Mouse (Mus musculus): ENCODE results near the gene Tekt1. TPM values are rescaled to one million over a fixed set of nuclear protein-coding genes. Genes with fewer than 3 reads are reported as not detected.

Gene Tekt1
- 5.1 and 5.3 TPM in 2 replicates for polyA plus RNA-seq (2016; fragmentation: Nextera tagmentation; extraction: Ambion mirVana)

GRCm38 (mm10) chr11:72362347-72362741 lies at the start of gene Tekt1:
Gene Tekt1 (minus strand): TSS chr11:72362442.
- Histone ChIP-seq H3K4me1 (peaks cover 15% of the 10 kb centered on the region), H3K4me3 (peak within 1 kb of the TSS; percentile 59), H3K27me3 (ENCODE audit: poor library complexity, severe bottlenecking) (peaks cover 17% of the 10 kb centered on the region), H3K36me3 (replicated peaks) (no peaks in the 10 kb centered on the region), H3K27ac (peak within 1 kb of the TSS; percentile 90), H3K9me3 (no peaks in the 10 kb centered on the region)
- no peak for DNase-seq (ENCODE audit: extremely low spot score, low spot score)
- WGBS: 41% methylated on average over 10 of the region's 10 CpGs

DNA sequence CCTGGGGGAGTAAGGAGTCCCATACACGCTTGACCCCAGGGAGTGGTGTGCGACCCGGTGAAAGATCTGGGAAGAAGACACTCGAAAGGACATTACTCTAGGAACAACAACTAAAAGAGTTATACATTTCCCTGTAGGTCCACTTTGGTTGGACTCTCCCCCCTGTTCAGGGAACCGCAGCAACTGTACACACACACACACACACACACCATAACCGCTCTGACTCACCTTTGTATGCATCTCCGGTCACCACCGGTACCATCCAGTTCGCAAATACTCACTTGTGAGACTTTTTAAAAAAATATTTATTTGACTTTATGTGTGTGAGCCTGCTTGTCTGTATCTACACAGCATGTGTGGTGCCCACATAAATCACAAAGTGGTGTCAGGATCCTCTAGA lies 49.7 kb upstream of the Tekt1 start:
- WGBS: 33% methylated on average over 9 of the region's 9 CpGs
- Histone ChIP-seq H3K4me1 (peaks cover 58% of the 10 kb centered on the region), H3K4me3 (peak overlapping the region; percentile 82), H3K9me3 (no peaks in the 10 kb centered on the region), H3K27me3 (ENCODE audit: poor library complexity, severe bottlenecking) (peaks cover 69% of the 10 kb centered on the region), H3K36me3 (replicated peaks) (no peaks in the 10 kb centered on the region), H3K27ac (peak overlapping the region; percentile 84; the same call in 1 of the 2 replicates)
- no peak for DNase-seq (ENCODE audit: extremely low spot score, low spot score)

GRCm38 (mm10) chr11:72411093-72411921 lies 49.1 kb upstream of the Tekt1 start, which contains the start of gene Smtnl2:
Gene Smtnl2 (minus strand): TSS chr11:72411713.
- H3K4me3 ChIP-seq: peak within 1 kb of the TSS; percentile 82
- H3K9me3 ChIP-seq: no peaks in the 10 kb centered on the region
- WGBS: under 1% methylated on average over 86 of the region's 86 CpGs
- H3K27ac ChIP-seq: peak within 1 kb of the TSS; percentile 84
- no peaks in the 10 kb centered on the region for H3K36me3 ChIP-seq (replicated peaks)
- H3K4me1 ChIP-seq: peaks cover 60% of the 10 kb centered on the region
- DNase-seq (ENCODE audit: extremely low spot score, low spot score): peak; percentile 85
- peaks cover 70% of the 10 kb centered on the region for H3K27me3 ChIP-seq (ENCODE audit: poor library complexity, severe bottlenecking)

GRCm38 (mm10) chr11:72410521-72411092 lies 48.4 kb upstream of the Tekt1 start:
- H3K27ac ChIP-seq: peak overlapping the region; percentile 84
- H3K4me3 ChIP-seq: peak overlapping the region; percentile 82
- H3K36me3 ChIP-seq (replicated peaks): no peaks in the 10 kb centered on the region
- WGBS: 1% methylated on average over 25 of the region's 25 CpGs
- no peaks in the 10 kb centered on the region for H3K9me3 ChIP-seq
- peak; percentile 39 for DNase-seq (ENCODE audit: extremely low spot score, low spot score)
- H3K27me3 ChIP-seq (ENCODE audit: poor library complexity, severe bottlenecking): peaks cover 70% of the 10 kb centered on the region
- H3K4me1 ChIP-seq: peaks cover 67% of the 10 kb centered on the region

DNA sequence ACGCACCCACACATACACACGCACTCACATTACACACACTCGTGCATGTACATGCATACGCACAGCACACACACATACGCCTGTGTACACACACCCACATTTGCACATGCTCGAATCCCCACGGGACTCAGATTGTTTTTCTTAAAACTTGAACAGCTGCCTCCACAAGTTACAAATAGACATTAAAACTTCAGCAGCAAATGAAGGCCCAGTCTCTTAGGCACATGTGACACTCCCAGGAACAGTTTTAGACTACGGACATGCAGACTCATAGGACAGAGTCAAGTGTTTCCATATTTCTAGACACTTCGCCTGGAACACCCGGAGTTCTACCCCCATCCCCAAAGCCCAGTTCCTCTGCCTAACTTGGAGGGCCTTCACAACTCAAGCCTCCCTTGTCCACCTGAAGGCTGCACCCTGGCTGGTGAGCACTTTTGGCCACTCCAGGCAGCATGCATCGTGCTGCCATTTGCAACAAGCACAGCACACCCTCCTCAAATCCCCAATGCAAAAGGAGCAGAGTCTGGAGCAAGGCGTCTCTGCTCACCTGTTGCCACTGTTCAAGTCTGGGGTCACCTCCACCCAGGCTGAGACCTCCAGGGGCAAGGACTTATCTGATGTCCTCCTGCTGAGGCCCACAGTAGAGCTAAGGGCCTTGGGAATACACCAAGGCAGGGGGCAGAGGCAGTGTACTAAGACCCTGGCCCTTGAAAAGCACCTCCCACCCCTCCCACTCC lies 47.6 kb upstream of the Tekt1 start:
- DNase-seq (ENCODE audit: extremely low spot score, low spot score): no peak
- H3K27ac ChIP-seq: peak overlapping the region; percentile 4; the same call in 1 of the 2 replicates
- H3K4me3 ChIP-seq: peak overlapping the region; percentile 82
- H3K27me3 ChIP-seq (ENCODE audit: poor library complexity, severe bottlenecking): peaks cover 70% of the 10 kb centered on the region
- H3K4me1 ChIP-seq: peaks cover 67% of the 10 kb centered on the region
- H3K9me3 ChIP-seq: no peaks in the 10 kb centered on the region
- WGBS: 73% methylated on average over 12 of the region's 12 CpGs
- no peaks in the 10 kb centered on the region for H3K36me3 ChIP-seq (replicated peaks)

DNA sequence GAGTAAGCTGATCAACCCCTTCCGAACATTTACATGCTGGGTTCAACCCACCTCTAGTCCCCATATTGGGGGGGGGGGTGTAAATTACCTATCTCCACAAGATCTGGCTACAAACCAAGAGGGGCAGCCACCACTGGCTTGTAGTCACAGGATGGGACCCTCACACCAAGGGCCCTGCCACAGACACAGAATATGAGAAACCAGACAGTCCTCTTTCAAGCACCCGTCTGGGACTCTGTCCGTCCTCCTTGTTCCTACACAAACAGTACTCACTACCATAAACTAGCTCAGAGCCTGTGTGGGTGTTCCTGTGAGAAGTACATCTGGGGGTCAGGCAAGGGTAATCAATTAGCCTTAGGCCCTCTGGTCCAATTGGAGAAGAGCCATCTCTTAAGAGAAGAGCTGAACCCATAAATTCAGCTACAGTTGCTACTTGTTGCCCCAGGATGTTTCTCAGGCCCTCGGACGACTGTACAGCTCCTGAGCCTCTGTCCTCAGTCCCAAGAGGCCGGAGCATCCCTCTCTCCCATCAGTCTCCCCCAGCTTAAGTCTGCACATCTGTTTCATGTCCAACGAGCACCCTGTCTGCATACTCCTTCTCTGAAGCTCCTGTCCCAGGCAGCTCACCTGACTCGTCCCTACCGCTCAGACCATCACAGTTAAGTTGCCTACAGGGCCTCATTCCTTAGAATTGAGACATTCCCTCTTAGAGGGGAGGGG lies 46.4 kb upstream of the Tekt1 start:
- H3K27ac ChIP-seq: no peak overlapping the region
- H3K9me3 ChIP-seq: no peaks in the 10 kb centered on the region
- WGBS: 59% methylated on average over 9 of the region's 9 CpGs
- H3K36me3 ChIP-seq (replicated peaks): no peaks in the 10 kb centered on the region
- no peak overlapping the region for H3K4me3 ChIP-seq
- H3K4me1 ChIP-seq: peaks cover 67% of the 10 kb centered on the region
- DNase-seq (ENCODE audit: extremely low spot score, low spot score): no peak
- peaks cover 59% of the 10 kb centered on the region for H3K27me3 ChIP-seq (ENCODE audit: poor library complexity, severe bottlenecking)

DNA sequence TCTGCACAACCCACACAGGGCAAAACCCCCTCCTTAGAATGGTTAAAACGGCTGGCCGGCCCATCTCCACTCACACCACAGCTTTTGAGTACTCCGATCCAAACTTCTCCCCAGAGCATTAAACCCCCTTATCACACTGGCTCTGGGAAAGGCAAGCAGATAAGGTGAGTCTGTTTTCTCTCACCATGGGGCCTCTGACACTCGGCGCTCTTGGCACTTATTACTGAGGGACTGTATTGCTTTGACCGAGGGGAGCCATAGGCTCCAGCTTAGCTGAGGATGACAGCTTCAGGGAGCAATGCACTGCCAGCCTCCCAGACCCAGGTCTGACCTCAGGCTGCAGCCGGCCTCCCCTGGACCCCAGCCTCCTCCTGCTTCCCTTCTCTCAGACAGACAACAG lies 45.3 kb upstream of the Tekt1 start:
- Histone ChIP-seq H3K27ac (no peak overlapping the region), H3K27me3 (ENCODE audit: poor library complexity, severe bottlenecking) (peaks cover 51% of the 10 kb centered on the region), H3K9me3 (no peaks in the 10 kb centered on the region), H3K36me3 (replicated peaks) (no peaks in the 10 kb centered on the region), H3K4me1 (peaks cover 65% of the 10 kb centered on the region), H3K4me3 (no peak overlapping the region)
- DNase-seq (ENCODE audit: extremely low spot score, low spot score): no peak
- WGBS: 24% methylated on average over 7 of the region's 7 CpGs

- 14% methylated on average over 3 of the region's 3 CpGs for WGBS
- Histone ChIP-seq H3K4me1 (peaks cover 67% of the 10 kb centered on the region), H3K27ac (no peak overlapping the region), H3K4me3 (no peak overlapping the region), H3K36me3 (replicated peaks) (no peaks in the 10 kb centered on the region), H3K9me3 (no peaks in the 10 kb centered on the region), H3K27me3 (ENCODE audit: poor library complexity, severe bottlenecking) (peaks cover 47% of the 10 kb centered on the region)
- no peak for DNase-seq (ENCODE audit: extremely low spot score, low spot score)
These were observed 44.8 kb upstream of the Tekt1 start for GRCm38 (mm10) chr11:72407081-72407480.

- H3K9me3 ChIP-seq: no peaks in the 10 kb centered on the region
- H3K4me1 ChIP-seq: peaks cover 67% of the 10 kb centered on the region
- 0 out of 2 replicates have a peak overlapping the region, but pooled peaks have one; percentile 11 for H3K27ac ChIP-seq
- peaks cover 43% of the 10 kb centered on the region for H3K27me3 ChIP-seq (ENCODE audit: poor library complexity, severe bottlenecking)
- H3K4me3 ChIP-seq: no peak overlapping the region
- no peaks in the 10 kb centered on the region for H3K36me3 ChIP-seq (replicated peaks)
- no peak for DNase-seq (ENCODE audit: extremely low spot score, low spot score)
- 55% methylated on average over 8 of the region's 8 CpGs for WGBS
These were observed 43.9 kb upstream of the Tekt1 start for GRCm38 (mm10) chr11:72406079-72406675.

GRCm38 (mm10) chr11:72405532-72405931 lies 43.3 kb upstream of the Tekt1 start:
- no peaks in the 10 kb centered on the region for H3K9me3 ChIP-seq
- H3K27me3 ChIP-seq (ENCODE audit: poor library complexity, severe bottlenecking): peaks cover 36% of the 10 kb centered on the region
- DNase-seq (ENCODE audit: extremely low spot score, low spot score): no peak
- 66% methylated on average over 4 of the region's 4 CpGs for WGBS
- peaks cover 65% of the 10 kb centered on the region for H3K4me1 ChIP-seq
- H3K4me3 ChIP-seq: no peak overlapping the region
- peaks cover 4% of the 10 kb centered on the region for H3K36me3 ChIP-seq (replicated peaks)
- H3K27ac ChIP-seq: no peak overlapping the region

- Histone ChIP-seq H3K4me3 (no peak overlapping the region), H3K9me3 (no peaks in the 10 kb centered on the region), H3K36me3 (replicated peaks) (peaks cover 15% of the 10 kb centered on the region), H3K4me1 (peaks cover 41% of the 10 kb centered on the region), H3K27me3 (ENCODE audit: poor library complexity, severe bottlenecking) (peaks cover 11% of the 10 kb centered on the region), H3K27ac (no peak overlapping the region)
- DNase-seq (ENCODE audit: extremely low spot score, low spot score): no peak
- WGBS: 89% methylated on average over 12 of the region's 12 CpGs
These were observed 40.7 kb upstream of the Tekt1 start for GRCm38 (mm10) chr11:72402969-72403368.

DNA sequence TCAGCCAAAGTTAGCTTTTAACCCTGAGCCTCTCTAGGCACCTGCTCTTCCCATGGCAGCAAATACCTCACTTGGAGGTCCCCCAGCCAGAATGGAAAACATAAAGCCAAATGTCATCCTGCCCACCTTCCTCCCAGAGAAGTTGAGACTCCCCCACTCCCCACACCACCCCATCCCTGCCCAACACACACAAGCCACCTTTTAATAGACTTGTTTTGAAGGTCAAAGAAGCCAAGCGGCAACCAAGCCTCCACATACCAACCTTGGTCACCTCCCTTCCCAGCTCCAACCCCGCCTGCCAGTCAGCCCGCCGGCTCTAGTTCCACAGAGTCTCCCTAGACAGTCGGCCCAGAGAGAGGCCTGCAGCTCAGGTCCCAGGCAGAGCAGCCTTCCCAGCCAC lies 39.8 kb upstream of the Tekt1 start:
- Histone ChIP-seq H3K4me1 (peaks cover 32% of the 10 kb centered on the region), H3K27me3 (ENCODE audit: poor library complexity, severe bottlenecking) (peaks cover 2% of the 10 kb centered on the region), H3K9me3 (no peaks in the 10 kb centered on the region), H3K27ac (peak overlapping the region; percentile 25; the same call in 1 of the 2 replicates), H3K4me3 (no peak overlapping the region), H3K36me3 (replicated peaks) (peaks cover 15% of the 10 kb centered on the region)
- DNase-seq (ENCODE audit: extremely low spot score, low spot score): no peak
- WGBS: 77% methylated on average over 5 of the region's 5 CpGs
